Mouse (Mus musculus): Measurements from ENCODE around the gene Nfic. TPM values are rescaled to one million over a fixed set of nuclear protein-coding genes. Genes with fewer than 3 reads are reported as not detected.

Gene Nfic
- polyA plus RNA-seq, 1 experiment, result 19.4 TPM

DNA sequence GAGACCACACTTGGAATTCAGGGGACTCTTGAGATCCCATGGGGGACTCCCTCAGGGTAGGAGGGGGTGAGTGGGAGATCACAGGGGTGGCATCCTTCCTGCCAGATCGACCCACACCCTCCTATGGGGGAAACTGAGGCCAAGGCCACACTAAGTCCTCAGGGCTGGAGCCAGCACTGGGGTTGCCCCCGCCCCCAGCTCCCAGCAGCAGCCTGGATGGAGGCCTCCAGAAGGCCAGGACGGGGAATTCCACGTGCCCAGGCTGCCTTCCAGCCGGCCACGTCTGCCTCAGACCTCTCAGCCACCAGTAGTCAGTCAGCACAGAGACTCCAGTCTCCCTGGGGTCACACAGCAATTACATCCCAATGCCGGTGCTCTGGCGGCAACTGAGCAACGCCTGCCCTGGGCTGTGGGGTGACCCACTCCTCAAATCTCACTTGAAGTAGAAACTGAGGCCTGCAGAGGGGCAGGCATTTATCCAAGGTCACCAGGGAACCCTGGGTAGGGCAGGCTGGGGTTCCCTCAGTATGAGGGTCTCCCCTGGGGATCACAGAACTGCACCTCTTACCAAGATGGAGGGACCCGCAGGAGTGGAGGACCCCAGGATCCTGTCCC, 30.1 kb downstream of the Nfic start:
- 46% methylated on average over 10 of the region's 10 CpGs for WGBS
- H3K27me3 ChIP-seq (ENCODE audit: control insufficient read depth, insufficient read depth, low read length), result no peaks in the 10 kb centered on the region
- peak overlapping the region; percentile 35 for H3K4me3 ChIP-seq (ENCODE audit: low read depth, low read length)
- H3K36me3 ChIP-seq (ENCODE audit: control insufficient read depth, insufficient read depth, low read length), result no peaks in the 10 kb centered on the region
- no peak for TF ChIP-seq CTCF (IDR thresholded peaks at IDR 0.05; ENCODE audit: extremely low read depth, insufficient read length, insufficient replicate concordance, low read depth, low read length)
- no peak for TF ChIP-seq POLR2A (IDR thresholded peaks at IDR 0.05; ENCODE audit: low read depth, low read length)
- peak overlapping the region; percentile 10; the same call in 1 of the 2 replicates for H3K27ac ChIP-seq (ENCODE audit: insufficient read depth, low read depth, low read length)
- peaks cover 17% of the 10 kb centered on the region for H3K4me1 ChIP-seq (ENCODE audit: control insufficient read depth, insufficient read depth, insufficient read length, low read length)

DNA sequence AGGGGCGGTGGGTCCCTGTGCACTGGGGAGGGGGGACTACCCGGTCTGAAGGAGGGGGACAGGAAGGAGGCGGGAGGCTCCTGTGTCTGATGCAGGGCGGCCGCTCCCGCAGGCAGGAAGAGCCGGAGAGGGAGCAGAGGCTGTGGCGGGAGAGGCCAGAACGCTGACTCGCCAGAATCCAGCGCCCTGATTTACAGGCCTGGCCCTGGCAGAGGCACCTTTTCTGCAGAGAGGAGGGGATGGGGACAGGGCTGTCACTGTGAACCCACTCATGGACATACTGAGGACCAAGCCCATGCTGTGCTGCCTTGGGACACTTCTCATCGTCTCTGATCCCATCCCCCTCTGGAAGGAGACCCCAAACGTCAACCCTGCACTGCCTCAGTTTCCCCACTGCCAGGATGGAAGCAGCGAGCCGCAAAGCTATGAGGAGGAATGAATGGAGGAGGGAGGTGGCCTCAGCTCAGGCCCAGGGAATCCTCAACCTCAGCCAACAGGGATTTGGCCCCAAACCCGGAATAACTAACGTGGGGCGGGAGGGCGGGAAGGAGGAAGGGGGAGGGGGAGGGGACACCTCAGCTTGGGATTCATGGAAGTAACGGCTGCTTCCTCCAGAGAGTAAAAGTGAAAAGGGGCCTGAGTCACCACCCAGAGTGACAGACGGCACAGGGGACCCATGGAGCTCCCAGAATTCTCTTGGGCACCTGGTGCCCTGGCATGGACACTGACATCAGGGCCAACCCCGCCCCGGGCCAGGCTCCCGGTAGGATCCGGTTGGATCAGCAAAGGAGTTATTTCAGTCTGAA, 31.0 kb downstream of the Nfic start:
- no peaks in the 10 kb centered on the region for H3K27me3 ChIP-seq (ENCODE audit: control insufficient read depth, insufficient read depth, low read length)
- peak overlapping the region; percentile 10; the same call in 1 of the 2 replicates for H3K27ac ChIP-seq (ENCODE audit: insufficient read depth, low read depth, low read length)
- H3K4me1 ChIP-seq (ENCODE audit: control insufficient read depth, insufficient read depth, insufficient read length, low read length), result peaks cover 21% of the 10 kb centered on the region
- H3K4me3 ChIP-seq (ENCODE audit: low read depth, low read length), result peak overlapping the region; percentile 35
- TF ChIP-seq CTCF (IDR thresholded peaks at IDR 0.05; ENCODE audit: extremely low read depth, insufficient read length, insufficient replicate concordance, low read depth, low read length) (no peak), POLR2A (IDR thresholded peaks at IDR 0.05; ENCODE audit: low read depth, low read length) (no peak)
- WGBS, result 18% methylated on average over 25 of the region's 25 CpGs
- H3K36me3 ChIP-seq (ENCODE audit: control insufficient read depth, insufficient read depth, low read length), result no peaks in the 10 kb centered on the region

- Histone ChIP-seq H3K27me3 (ENCODE audit: control insufficient read depth, insufficient read depth, low read length) (no peaks in the 10 kb centered on the region), H3K36me3 (ENCODE audit: control insufficient read depth, insufficient read depth, low read length) (no peaks in the 10 kb centered on the region; the same call in 1 of the 2 replicates), H3K27ac (ENCODE audit: insufficient read depth, low read depth, low read length) (no peak overlapping the region), H3K4me3 (ENCODE audit: low read depth, low read length) (no peak overlapping the region), H3K4me1 (ENCODE audit: control insufficient read depth, insufficient read depth, insufficient read length, low read length) (peaks cover 24% of the 10 kb centered on the region)
- no peak for TF ChIP-seq POLR2A (IDR thresholded peaks at IDR 0.05; ENCODE audit: low read depth, low read length)
- no peak for TF ChIP-seq CTCF (IDR thresholded peaks at IDR 0.05; ENCODE audit: extremely low read depth, insufficient read length, insufficient replicate concordance, low read depth, low read length)
- whole genome bisulfite sequencing, result 80% methylated on average over 4 of the region's 4 CpGs
Observed at GRCm38 (mm10) chr10:81423476-81424245, 31.8 kb downstream of the Nfic start.

DNA sequence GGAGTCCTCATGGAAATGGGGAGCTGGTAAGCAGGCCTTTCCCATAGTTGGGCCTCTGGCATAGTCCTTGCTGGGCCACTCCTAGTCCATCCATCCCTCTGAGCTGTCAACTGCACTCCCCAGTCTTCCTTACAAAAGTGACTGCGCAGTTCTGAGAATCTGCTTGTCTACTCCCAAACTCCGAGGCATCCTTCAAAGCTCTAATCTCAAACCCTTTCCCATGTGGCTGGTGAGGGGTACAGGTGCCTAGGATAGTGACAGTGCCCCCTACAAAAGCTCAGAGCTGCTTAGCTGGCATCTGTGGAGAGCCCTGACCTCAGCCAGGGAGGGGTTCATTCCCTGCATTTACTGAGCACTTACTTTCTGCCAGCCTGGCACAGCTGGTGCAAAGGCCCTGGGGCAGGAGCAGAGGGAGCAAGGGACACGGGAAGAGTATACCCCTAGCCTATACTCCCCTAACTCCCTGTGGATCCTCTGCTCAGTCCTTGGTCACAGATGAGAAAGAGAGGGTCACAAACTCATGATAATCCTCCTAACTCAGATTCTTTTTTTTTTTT, 32.7 kb downstream of the Nfic start:
- Histone ChIP-seq H3K4me1 (ENCODE audit: control insufficient read depth, insufficient read depth, insufficient read length, low read length) (peaks cover 24% of the 10 kb centered on the region), H3K36me3 (ENCODE audit: control insufficient read depth, insufficient read depth, low read length) (no peaks in the 10 kb centered on the region; the same call in 1 of the 2 replicates), H3K4me3 (ENCODE audit: low read depth, low read length) (no peak overlapping the region), H3K27ac (ENCODE audit: insufficient read depth, low read depth, low read length) (no peak overlapping the region), H3K27me3 (ENCODE audit: control insufficient read depth, insufficient read depth, low read length) (no peaks in the 10 kb centered on the region)
- WGBS, result 87% methylated on average over 3 of the region's 3 CpGs
- TF ChIP-seq CTCF (IDR thresholded peaks at IDR 0.05; ENCODE audit: extremely low read depth, insufficient read length, insufficient replicate concordance, low read depth, low read length) (no peak), POLR2A (IDR thresholded peaks at IDR 0.05; ENCODE audit: low read depth, low read length) (no peak)

GRCm38 (mm10) chr10:81422191-81422590, 33.2 kb downstream of the Nfic start:
- H3K4me1 ChIP-seq (ENCODE audit: control insufficient read depth, insufficient read depth, insufficient read length, low read length), result peaks cover 27% of the 10 kb centered on the region
- no peaks in the 10 kb centered on the region; the same call in 1 of the 2 replicates for H3K36me3 ChIP-seq (ENCODE audit: control insufficient read depth, insufficient read depth, low read length)
- 75% methylated on average over 6 of the region's 6 CpGs for WGBS
- no peak overlapping the region for H3K27ac ChIP-seq (ENCODE audit: insufficient read depth, low read depth, low read length)
- H3K4me3 ChIP-seq (ENCODE audit: low read depth, low read length), result no peak overlapping the region
- H3K27me3 ChIP-seq (ENCODE audit: control insufficient read depth, insufficient read depth, low read length), result no peaks in the 10 kb centered on the region
- TF ChIP-seq POLR2A (IDR thresholded peaks at IDR 0.05; ENCODE audit: low read depth, low read length), result no peak

GRCm38 (mm10) chr10:81421797-81422100, 33.7 kb downstream of the Nfic start:
- Histone ChIP-seq H3K4me3 (ENCODE audit: low read depth, low read length) (no peak overlapping the region), H3K36me3 (ENCODE audit: control insufficient read depth, insufficient read depth, low read length) (no peaks in the 10 kb centered on the region; the same call in 1 of the 2 replicates), H3K27me3 (ENCODE audit: control insufficient read depth, insufficient read depth, low read length) (no peaks in the 10 kb centered on the region), H3K4me1 (ENCODE audit: control insufficient read depth, insufficient read depth, insufficient read length, low read length) (peaks cover 30% of the 10 kb centered on the region), H3K27ac (ENCODE audit: insufficient read depth, low read depth, low read length) (no peak overlapping the region)
- no peak for TF ChIP-seq CTCF (IDR thresholded peaks at IDR 0.05; ENCODE audit: extremely low read depth, insufficient read length, insufficient replicate concordance, low read depth, low read length)
- no peak for TF ChIP-seq POLR2A (IDR thresholded peaks at IDR 0.05; ENCODE audit: low read depth, low read length)
- WGBS, result 71% methylated on average over 5 of the region's 5 CpGs
